Mouse (Mus musculus) midbrain, embryonic 10.5 days (tissue): ENCODE measurements around the gene Esrra. TPM values are rescaled to one million over a fixed set of nuclear protein-coding genes. Genes with fewer than 3 reads are reported as not detected.

Experiments
- DNase-seq: peaks from one replicate; pipeline ENCODE4 v3.0.0-alpha.2; 2017; ENCODE audit warnings: low spot score
- H3K27ac ChIP-seq: fragments of 300-500 bp; sonication (generic); replicated peaks from 2 replicates; pipeline ENCODE4 v1.5.1; 2016; ENCODE audit warnings: mild to moderate bottlenecking
- H3K27me3 ChIP-seq: fragments of 300-500 bp; sonication (generic); 2 replicates; pipeline ENCODE4 v1.6.1; 2016; ENCODE audit warnings: low read depth, mild to moderate bottlenecking; ENCODE audit not compliant: poor library complexity, severe bottlenecking
- H3K36me3 ChIP-seq: fragments of 300-500 bp; sonication (generic); 2 replicates; pipeline ENCODE4 v1.6.1; 2016; ENCODE audit warnings: mild to moderate bottlenecking, moderate library complexity
- H3K4me1 ChIP-seq: fragments of 300-500 bp; sonication (generic); 2 replicates; pipeline ENCODE4 v1.6.1; 2016
- H3K4me3 ChIP-seq: fragments of 300-500 bp; sonication (generic); 2 replicates; pipeline ENCODE4 v1.5.1; 2016; ENCODE audit warnings: mild to moderate bottlenecking, moderate library complexity
- H3K9me3 ChIP-seq: fragments of 300-500 bp; sonication (generic); replicated peaks from 2 replicates; pipeline ENCODE4 v1.6.1; 2016; ENCODE audit warnings: mild to moderate bottlenecking
- WGBS: fragments of 180-500 bp; shearing (Covaris S2); methylation state at CpG from one replicate; pipeline ENCODE4 v1.1.7; 2016; 5-methylcytosine and 5-hydroxymethylcytosine counted together
- polyA plus RNA-seq: library from polyadenylated mRNA; unstranded; fragments of >200 nt; fragmentation: Nextera tagmentation; extraction: Ambion mirVana; gene quantifications from 2 replicates; pipeline ENCODE4 v1.2.1, GENCODE M21; 2016

The Esrra gene
- polyA plus RNA-seq, 1 experiment from 2014 or later, result 8.9 TPM

- H3K4me1 ChIP-seq, result peaks cover 33% of the 10 kb centered on the region
- peaks cover 23% of the 10 kb centered on the region for H3K36me3 ChIP-seq
- peak overlapping the region; percentile 97 for H3K27ac ChIP-seq
- peak; percentile 77 for DNase-seq
- H3K27me3 ChIP-seq, result no peaks in the 10 kb centered on the region
- H3K4me3 ChIP-seq, result peak overlapping the region; percentile 72
- H3K9me3 ChIP-seq, result no peaks in the 10 kb centered on the region
- WGBS, result under 1% methylated on average over 28 of the region's 28 CpGs
Observed at GRCm38 (mm10) chr19:6950613-6951153, 29.1 kb upstream of the Esrra start.

- WGBS, result 59% methylated on average over 5 of the region's 5 CpGs
- H3K27ac ChIP-seq, result peak overlapping the region; percentile 97
Observed at GRCm38 (mm10) chr19:6949951-6950350, 28.3 kb upstream of the Esrra start.

GRCm38 (mm10) chr19:6949532-6949931 is 27.9 kb upstream of the Esrra start:
- H3K27me3 ChIP-seq, result no peaks in the 10 kb centered on the region
- peak overlapping the region; percentile 97 for H3K27ac ChIP-seq
- no peak for DNase-seq
- H3K9me3 ChIP-seq, result no peaks in the 10 kb centered on the region
- 90% methylated on average over 5 of the region's 5 CpGs for WGBS
- peaks cover 33% of the 10 kb centered on the region for H3K4me1 ChIP-seq
- peaks cover 21% of the 10 kb centered on the region for H3K36me3 ChIP-seq
- peak overlapping the region; percentile 72; the same call in 1 of the 2 replicates for H3K4me3 ChIP-seq

More at GRCm38 (mm10) chr19:6949951-6950350, 28.3 kb upstream of the Esrra start:
- DNase-seq, result no peak
- no peaks in the 10 kb centered on the region for H3K9me3 ChIP-seq
- H3K36me3 ChIP-seq, result peaks cover 22% of the 10 kb centered on the region
- peaks cover 33% of the 10 kb centered on the region for H3K4me1 ChIP-seq
- no peaks in the 10 kb centered on the region for H3K27me3 ChIP-seq
- H3K4me3 ChIP-seq, result peak overlapping the region; percentile 72

GRCm38 (mm10) chr19:6948186-6948585 is 26.6 kb upstream of the Esrra start:
- H3K27ac ChIP-seq, result no peak overlapping the region
- no peaks in the 10 kb centered on the region for H3K27me3 ChIP-seq
- H3K4me1 ChIP-seq, result peaks cover 34% of the 10 kb centered on the region
- 83% methylated on average over 4 of the region's 4 CpGs for WGBS
- DNase-seq, result no peak
- H3K9me3 ChIP-seq, result no peaks in the 10 kb centered on the region
- no peak overlapping the region for H3K4me3 ChIP-seq
- H3K36me3 ChIP-seq, result peaks cover 14% of the 10 kb centered on the region

- Histone ChIP-seq H3K4me3 (no peak overlapping the region), H3K27ac (no peak overlapping the region), H3K36me3 (peaks cover 14% of the 10 kb centered on the region), H3K27me3 (no peaks in the 10 kb centered on the region), H3K4me1 (peaks cover 34% of the 10 kb centered on the region), H3K9me3 (no peaks in the 10 kb centered on the region)
- WGBS, result 61% methylated on average over 4 of the region's 4 CpGs
- no peak for DNase-seq
Observed at GRCm38 (mm10) chr19:6947742-6948141, 26.1 kb upstream of the Esrra start.

GRCm38 (mm10) chr19:6943709-6944108 is 22.1 kb upstream of the Esrra start:
- no peak for DNase-seq
- 92% methylated on average over 6 of the region's 6 CpGs for WGBS

GRCm38 (mm10) chr19:6942764-6943163 is 21.2 kb upstream of the Esrra start:
- Histone ChIP-seq H3K27me3 (peaks cover 25% of the 10 kb centered on the region), H3K27ac (peak overlapping the region; percentile 95), H3K4me3 (peak overlapping the region; percentile 87), H3K9me3 (no peaks in the 10 kb centered on the region), H3K36me3 (peaks cover 17% of the 10 kb centered on the region), H3K4me1 (peaks cover 44% of the 10 kb centered on the region)
- 34% methylated on average over 5 of the region's 5 CpGs for WGBS
- DNase-seq, result no peak

More at GRCm38 (mm10) chr19:6943709-6944108, 22.1 kb upstream of the Esrra start:
- Histone ChIP-seq H3K9me3 (no peaks in the 10 kb centered on the region), H3K4me3 (0 out of 2 replicates have a peak overlapping the region, but pooled peaks have one; percentile 7), H3K27me3 (peaks cover 19% of the 10 kb centered on the region), H3K4me1 (peaks cover 44% of the 10 kb centered on the region), H3K36me3 (peaks cover 14% of the 10 kb centered on the region), H3K27ac (no peak overlapping the region)

- H3K9me3 ChIP-seq, result no peaks in the 10 kb centered on the region
- H3K4me3 ChIP-seq, result peak within 1 kb of the TSS; percentile 87
- H3K27ac ChIP-seq, result peak within 1 kb of the TSS; percentile 95
- under 1% methylated on average over 27 of the region's 27 CpGs for WGBS
- peaks cover 17% of the 10 kb centered on the region for H3K36me3 ChIP-seq
- DNase-seq, result peak; percentile 93
- peaks cover 44% of the 10 kb centered on the region for H3K4me1 ChIP-seq
- peaks cover 25% of the 10 kb centered on the region for H3K27me3 ChIP-seq
Observed at GRCm38 (mm10) chr19:6942249-6942691, 20.7 kb upstream of the Esrra start, which contains the start of gene Gpr137. TSS of gene Gpr137 (minus strand) at chr19:6942480.

- Histone ChIP-seq H3K9me3 (no peaks in the 10 kb centered on the region), H3K27ac (peak within 1 kb of the TSS; percentile 95), H3K4me1 (peaks cover 44% of the 10 kb centered on the region), H3K27me3 (peaks cover 25% of the 10 kb centered on the region), H3K36me3 (peaks cover 17% of the 10 kb centered on the region), H3K4me3 (peak within 1 kb of the TSS; percentile 87)
- WGBS, result under 1% methylated on average over 83 of the region's 83 CpGs
- DNase-seq, result peak; percentile 95
Observed at GRCm38 (mm10) chr19:6941372-6942248, 20.0 kb upstream of the Esrra start, which contains the start of gene Bad. TSS of gene Bad (plus strand) at chr19:6941861.

- no peaks in the 10 kb centered on the region for H3K9me3 ChIP-seq
- H3K27ac ChIP-seq, result peak overlapping the region; percentile 95
- 23% methylated on average over 29 of the region's 29 CpGs for WGBS
- H3K27me3 ChIP-seq, result peaks cover 34% of the 10 kb centered on the region
- peaks cover 11% of the 10 kb centered on the region for H3K36me3 ChIP-seq
- DNase-seq, result no peak
- H3K4me1 ChIP-seq, result peaks cover 44% of the 10 kb centered on the region
- peak overlapping the region; percentile 87 for H3K4me3 ChIP-seq
Observed at GRCm38 (mm10) chr19:6940396-6941351, 19.1 kb upstream of the Esrra start.

- DNase-seq, result no peak
- peaks cover 47% of the 10 kb centered on the region for H3K27me3 ChIP-seq
- peaks cover 47% of the 10 kb centered on the region for H3K4me1 ChIP-seq
- WGBS, result 88% methylated on average over 20 of the region's 20 CpGs
- peak overlapping the region; percentile 24; the same call in 1 of the 2 replicates for H3K4me3 ChIP-seq
- no peaks in the 10 kb centered on the region for H3K9me3 ChIP-seq
- H3K36me3 ChIP-seq, result 0 out of 2 replicates have a peak, but pooled peaks cover 2% of the 10 kb centered on the region
- H3K27ac ChIP-seq, result no peak overlapping the region
Observed at GRCm38 (mm10) chr19:6939106-6940002, 17.7 kb upstream of the Esrra start.
